Mouse (Mus musculus): ENCODE measurements around the gene Gm42669. TPM values are rescaled to one million over a fixed set of nuclear protein-coding genes. Genes with fewer than 3 reads are reported as not detected.

Gene Gm42669
- polyA plus RNA-seq, 1 experiment from 2014 or later: 0.41 TPM

DNA sequence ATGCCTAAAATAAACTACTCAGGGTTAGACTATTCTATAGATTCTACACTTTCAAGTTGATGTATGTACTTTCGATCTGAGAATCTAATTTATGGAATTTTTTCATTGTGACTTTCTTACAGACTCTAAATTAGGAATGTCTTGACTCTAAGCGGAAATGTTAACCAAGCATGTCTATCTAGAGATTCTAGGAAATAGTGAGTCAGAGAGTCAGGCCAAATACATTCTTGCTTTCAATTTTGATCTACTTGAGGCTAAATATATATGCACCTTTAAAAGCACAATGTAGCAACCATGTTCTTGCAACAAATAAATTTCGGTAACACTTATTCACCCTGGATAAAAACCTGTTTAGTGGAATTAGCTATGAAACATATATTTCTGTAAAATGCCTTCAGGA is 21.4 kb downstream of the Gm42669 start:
- Histone ChIP-seq H3K4me2 (ENCODE audit: low read depth, low read length) (no peak overlapping the region), H3K27ac (replicated peaks; ENCODE audit: low read depth, low read length) (no peak overlapping the region), H3K9ac (replicated peaks; ENCODE audit: low read length) (no peak overlapping the region), H3K27me3 (ENCODE audit: control insufficient read depth, insufficient read depth, low read length) (no peaks in the 10 kb centered on the region), H3K36me3 (replicated peaks; ENCODE audit: control insufficient read depth, insufficient read depth, low read depth, low read length) (no peaks in the 10 kb centered on the region), H3K9me3 (replicated peaks; ENCODE audit: control insufficient read depth, low read length) (no peaks in the 10 kb centered on the region), H3K4me3 (ENCODE audit: low read depth, low read length) (no peak overlapping the region), H3K4me1 (ENCODE audit: control insufficient read depth, insufficient read depth, low read length) (no peaks in the 10 kb centered on the region)
- WGBS: 94% methylated on average over 3 of the region's 3 CpGs
- ATAC-seq (replicated peaks; ENCODE audit: insufficient number of reproducible peaks, low FRiP score, low TSS enrichment, low read depth) (no peak), DNase-seq (ENCODE audit: low spot score) (no peak)

DNA sequence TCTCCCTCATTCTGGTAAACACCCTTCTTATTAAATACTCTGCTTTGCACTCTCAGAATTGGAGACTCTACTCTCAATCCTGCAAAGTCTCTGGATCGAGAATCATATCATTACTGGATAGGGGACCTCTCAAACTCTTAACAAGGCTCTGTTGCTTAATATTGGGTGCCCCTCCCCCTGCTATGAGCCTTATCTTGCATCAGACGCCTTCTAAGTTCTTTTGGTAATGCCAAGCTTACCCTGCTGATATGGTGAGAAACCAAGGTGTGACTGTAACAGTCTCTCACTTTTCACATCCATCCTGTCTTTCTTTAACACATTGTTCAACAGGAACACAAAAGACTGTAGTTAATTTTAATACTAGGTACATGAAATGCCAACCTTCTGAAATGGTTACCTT is 26.2 kb downstream of the Gm42669 start:
- WGBS: 73% methylated on average over 2 of the region's 2 CpGs
- Histone ChIP-seq H3K27ac (replicated peaks; ENCODE audit: low read depth, low read length) (no peak overlapping the region), H3K27me3 (ENCODE audit: control insufficient read depth, insufficient read depth, low read length) (no peaks in the 10 kb centered on the region), H3K4me3 (ENCODE audit: low read depth, low read length) (no peak overlapping the region), H3K4me1 (ENCODE audit: control insufficient read depth, insufficient read depth, low read length) (no peaks in the 10 kb centered on the region), H3K9me3 (replicated peaks; ENCODE audit: control insufficient read depth, low read length) (no peaks in the 10 kb centered on the region), H3K4me2 (ENCODE audit: low read depth, low read length) (no peak overlapping the region), H3K9ac (replicated peaks; ENCODE audit: low read length) (no peak overlapping the region), H3K36me3 (replicated peaks; ENCODE audit: control insufficient read depth, insufficient read depth, low read depth, low read length) (no peaks in the 10 kb centered on the region)
- DNase-seq (ENCODE audit: low spot score) (no peak), ATAC-seq (replicated peaks; ENCODE audit: insufficient number of reproducible peaks, low FRiP score, low TSS enrichment, low read depth) (no peak)

DNA sequence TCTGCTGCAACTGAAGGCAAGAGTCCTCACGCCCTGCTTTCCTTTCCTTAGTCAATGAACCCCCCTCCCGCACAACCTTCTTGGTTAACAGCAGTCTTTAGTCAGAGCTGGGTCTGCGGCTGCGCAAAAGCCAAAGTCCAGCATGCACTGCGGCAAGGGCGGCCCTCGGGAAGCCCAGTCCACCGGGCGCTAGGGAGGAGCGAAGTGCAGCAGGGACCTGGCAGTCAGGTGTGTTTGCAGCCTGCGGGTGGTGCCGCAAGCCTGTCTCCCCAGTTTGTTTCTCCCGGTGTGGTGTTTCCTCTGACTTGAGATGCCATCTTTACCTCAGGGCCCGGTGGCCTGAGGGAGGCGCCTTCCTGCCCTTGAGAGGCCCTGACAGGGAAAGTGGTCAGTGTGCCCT is 27.2 kb downstream of the Gm42669 start, which contains the start of gene 1700028K03Rik:
1700028K03Rik (plus strand) TSS at position 129 of the 400 bp plus-strand sequence.
- DNase-seq (ENCODE audit: low spot score) (no peak), ATAC-seq (replicated peaks; ENCODE audit: insufficient number of reproducible peaks, low FRiP score, low TSS enrichment, low read depth) (no peak)
- WGBS: 64% methylated on average over 15 of the region's 15 CpGs
- no peaks in the 10 kb centered on the region for H3K27me3 ChIP-seq (ENCODE audit: control insufficient read depth, insufficient read depth, low read length)
- H3K4me3 ChIP-seq (ENCODE audit: low read depth, low read length): no peak within 1 kb of the TSS
- no peaks in the 10 kb centered on the region for H3K4me1 ChIP-seq (ENCODE audit: control insufficient read depth, insufficient read depth, low read length)
- H3K36me3 ChIP-seq (replicated peaks; ENCODE audit: control insufficient read depth, insufficient read depth, low read depth, low read length): no peaks in the 10 kb centered on the region
- H3K9ac ChIP-seq (replicated peaks; ENCODE audit: low read length): no peak within 1 kb of the TSS
- H3K9me3 ChIP-seq (replicated peaks; ENCODE audit: control insufficient read depth, low read length): no peaks in the 10 kb centered on the region
- H3K4me2 ChIP-seq (ENCODE audit: low read depth, low read length): no peak within 1 kb of the TSS; the same call in 1 of the 2 replicates
- no peak within 1 kb of the TSS for H3K27ac ChIP-seq (replicated peaks; ENCODE audit: low read depth, low read length)

DNA sequence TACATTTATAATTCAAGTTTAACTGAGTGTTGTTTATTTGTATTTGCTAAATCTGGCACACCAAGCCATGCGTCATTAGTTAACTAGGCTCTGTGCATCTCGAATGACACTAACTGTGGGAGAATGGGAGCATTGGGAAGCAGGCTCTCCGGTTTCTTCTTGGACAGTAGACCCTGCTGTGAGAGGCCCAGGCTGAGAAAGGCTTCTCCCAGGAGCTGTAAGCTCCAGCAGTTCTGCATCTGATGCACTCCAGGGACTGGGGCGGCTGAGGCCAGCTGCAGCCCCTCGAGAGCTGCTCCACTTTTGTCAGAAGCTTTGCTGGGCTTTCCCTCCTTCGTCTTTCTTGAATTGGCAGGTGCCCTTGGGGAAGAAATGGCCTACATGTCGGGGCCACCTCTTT is 34.3 kb downstream of the Gm42669 start:
- Histone ChIP-seq H3K9ac (replicated peaks; ENCODE audit: low read length) (no peak overlapping the region), H3K27ac (replicated peaks; ENCODE audit: low read depth, low read length) (no peak overlapping the region), H3K4me1 (ENCODE audit: control insufficient read depth, insufficient read depth, low read length) (no peaks in the 10 kb centered on the region), H3K9me3 (replicated peaks; ENCODE audit: control insufficient read depth, low read length) (no peaks in the 10 kb centered on the region), H3K4me3 (ENCODE audit: low read depth, low read length) (no peak overlapping the region), H3K27me3 (ENCODE audit: control insufficient read depth, insufficient read depth, low read length) (no peaks in the 10 kb centered on the region), H3K4me2 (ENCODE audit: low read depth, low read length) (no peak overlapping the region), H3K36me3 (replicated peaks; ENCODE audit: control insufficient read depth, insufficient read depth, low read depth, low read length) (no peaks in the 10 kb centered on the region)
- DNase-seq (ENCODE audit: low spot score) (no peak), ATAC-seq (replicated peaks; ENCODE audit: insufficient number of reproducible peaks, low FRiP score, low TSS enrichment, low read depth) (no peak)
- 25% methylated on average over 7 of the region's 7 CpGs for WGBS

DNA sequence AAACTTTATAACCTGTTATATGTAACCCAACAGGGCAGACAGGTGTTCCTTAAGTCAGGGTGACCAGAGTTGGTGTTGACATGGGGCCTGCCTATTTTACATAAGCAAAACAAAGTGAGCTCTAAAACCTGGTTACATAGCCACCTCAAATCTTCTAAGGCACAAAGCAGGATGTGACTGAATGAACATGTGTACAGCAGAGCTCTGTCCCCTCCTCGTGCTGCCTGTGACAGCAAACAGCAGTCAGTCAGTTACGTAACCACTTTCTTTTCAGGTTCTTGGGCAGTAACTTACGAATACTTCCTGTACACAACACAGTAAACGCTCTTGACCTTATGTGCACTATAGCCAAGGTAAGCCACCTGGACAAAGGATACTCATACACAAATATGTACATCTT is 38.5 kb downstream of the Gm42669 start:
- DNase-seq (ENCODE audit: low spot score) (no peak), ATAC-seq (replicated peaks; ENCODE audit: insufficient number of reproducible peaks, low FRiP score, low TSS enrichment, low read depth) (no peak)
- Histone ChIP-seq H3K4me1 (ENCODE audit: control insufficient read depth, insufficient read depth, low read length) (no peaks in the 10 kb centered on the region), H3K4me3 (ENCODE audit: low read depth, low read length) (no peak overlapping the region), H3K27ac (replicated peaks; ENCODE audit: low read depth, low read length) (no peak overlapping the region), H3K4me2 (ENCODE audit: low read depth, low read length) (no peak overlapping the region), H3K36me3 (replicated peaks; ENCODE audit: control insufficient read depth, insufficient read depth, low read depth, low read length) (no peaks in the 10 kb centered on the region), H3K9me3 (replicated peaks; ENCODE audit: control insufficient read depth, low read length) (no peaks in the 10 kb centered on the region), H3K27me3 (ENCODE audit: control insufficient read depth, insufficient read depth, low read length) (no peaks in the 10 kb centered on the region), H3K9ac (replicated peaks; ENCODE audit: low read length) (no peak overlapping the region)
- WGBS: 89% methylated on average over 4 of the region's 4 CpGs

DNA sequence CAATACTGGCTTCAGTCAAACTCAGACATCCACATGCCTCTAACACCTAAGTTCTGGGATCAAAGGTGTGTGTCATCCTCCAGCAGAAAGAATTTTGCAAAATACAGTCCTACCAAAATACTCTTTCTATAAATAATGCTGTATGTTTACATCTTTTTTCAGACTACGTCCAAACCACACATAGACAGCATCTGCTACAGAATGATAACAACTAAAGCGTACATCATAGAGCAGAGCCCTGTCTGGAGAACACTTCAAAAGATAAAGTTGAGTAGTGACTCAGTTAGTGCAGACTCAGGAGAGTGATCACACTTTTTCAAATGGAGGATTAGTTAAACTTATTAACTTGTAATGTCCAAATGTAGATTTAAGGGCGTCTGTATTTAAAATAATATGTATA is 40.5 kb downstream of the Gm42669 start:
- 88% methylated on average over 3 of the region's 3 CpGs for WGBS
- Histone ChIP-seq H3K4me2 (ENCODE audit: low read depth, low read length) (no peak overlapping the region), H3K36me3 (replicated peaks; ENCODE audit: control insufficient read depth, insufficient read depth, low read depth, low read length) (no peaks in the 10 kb centered on the region), H3K27me3 (ENCODE audit: control insufficient read depth, insufficient read depth, low read length) (no peaks in the 10 kb centered on the region), H3K9ac (replicated peaks; ENCODE audit: low read length) (no peak overlapping the region), H3K9me3 (replicated peaks; ENCODE audit: control insufficient read depth, low read length) (no peaks in the 10 kb centered on the region), H3K4me1 (ENCODE audit: control insufficient read depth, insufficient read depth, low read length) (no peaks in the 10 kb centered on the region), H3K4me3 (ENCODE audit: low read depth, low read length) (no peak overlapping the region), H3K27ac (replicated peaks; ENCODE audit: low read depth, low read length) (no peak overlapping the region)
- no peak for DNase-seq (ENCODE audit: low spot score)
- ATAC-seq (replicated peaks; ENCODE audit: insufficient number of reproducible peaks, low FRiP score, low TSS enrichment, low read depth): no peak

DNA sequence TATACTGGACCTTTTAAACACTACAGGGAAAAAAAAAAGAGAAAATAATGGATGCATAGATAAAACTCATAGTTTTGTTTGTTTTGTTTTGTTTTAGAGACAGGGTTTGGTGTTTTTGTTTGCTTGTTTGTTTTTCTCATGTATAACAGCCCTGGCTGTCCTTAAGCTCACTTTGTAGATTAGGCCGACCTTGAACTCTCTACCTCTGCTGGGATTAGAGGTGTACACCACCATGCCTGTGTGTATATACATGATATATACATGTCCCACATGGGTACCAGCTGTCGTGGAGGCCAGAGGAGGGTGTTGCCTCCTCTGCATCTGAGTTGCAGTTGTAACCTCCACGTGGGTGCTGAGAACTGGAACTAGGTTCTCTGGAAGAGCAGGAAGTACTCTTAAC is 41.0 kb downstream of the Gm42669 start:
- H3K27ac ChIP-seq (replicated peaks; ENCODE audit: low read depth, low read length): no peak overlapping the region
- no peak overlapping the region for H3K9ac ChIP-seq (replicated peaks; ENCODE audit: low read length)
- no peaks in the 10 kb centered on the region for H3K27me3 ChIP-seq (ENCODE audit: control insufficient read depth, insufficient read depth, low read length)
- no peaks in the 10 kb centered on the region for H3K9me3 ChIP-seq (replicated peaks; ENCODE audit: control insufficient read depth, low read length)
- DNase-seq (ENCODE audit: low spot score) (no peak), ATAC-seq (replicated peaks; ENCODE audit: insufficient number of reproducible peaks, low FRiP score, low TSS enrichment, low read depth) (no peak)
- no peaks in the 10 kb centered on the region for H3K36me3 ChIP-seq (replicated peaks; ENCODE audit: control insufficient read depth, insufficient read depth, low read depth, low read length)
- H3K4me1 ChIP-seq (ENCODE audit: control insufficient read depth, insufficient read depth, low read length): no peaks in the 10 kb centered on the region
- WGBS: 92% methylated on average over 3 of the region's 3 CpGs
- H3K4me3 ChIP-seq (ENCODE audit: low read depth, low read length): no peak overlapping the region
- no peak overlapping the region for H3K4me2 ChIP-seq (ENCODE audit: low read depth, low read length)

DNA sequence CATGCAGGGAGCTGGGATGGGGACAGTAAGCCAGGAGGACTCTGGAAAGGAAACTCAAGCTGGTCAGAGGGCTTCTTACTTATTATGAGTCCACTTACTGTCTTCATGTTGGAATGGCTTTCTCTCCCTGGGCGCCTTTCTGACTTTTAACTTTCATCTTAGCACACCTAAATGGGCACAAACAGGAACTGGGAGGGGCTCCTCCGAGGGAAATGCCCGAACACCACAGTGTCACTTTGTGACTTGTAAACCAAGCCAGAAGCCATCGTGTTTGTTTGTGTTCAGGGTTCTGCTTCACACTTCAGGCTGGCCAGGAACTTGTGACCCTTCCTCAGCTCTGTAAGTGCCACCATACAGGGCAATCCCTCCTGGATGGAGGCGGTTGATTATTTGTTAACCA is 46.9 kb downstream of the Gm42669 start:
- DNase-seq (ENCODE audit: low spot score) (no peak), ATAC-seq (replicated peaks; ENCODE audit: insufficient number of reproducible peaks, low FRiP score, low TSS enrichment, low read depth) (no peak)
- H3K4me2 ChIP-seq (ENCODE audit: low read depth, low read length): no peak overlapping the region
- WGBS: 86% methylated on average over 5 of the region's 5 CpGs
- no peaks in the 10 kb centered on the region for H3K4me1 ChIP-seq (ENCODE audit: control insufficient read depth, insufficient read depth, low read length)
- H3K9ac ChIP-seq (replicated peaks; ENCODE audit: low read length): no peak overlapping the region
- no peaks in the 10 kb centered on the region for H3K27me3 ChIP-seq (ENCODE audit: control insufficient read depth, insufficient read depth, low read length)
- no peaks in the 10 kb centered on the region for H3K36me3 ChIP-seq (replicated peaks; ENCODE audit: control insufficient read depth, insufficient read depth, low read depth, low read length)
- H3K9me3 ChIP-seq (replicated peaks; ENCODE audit: control insufficient read depth, low read length): no peaks in the 10 kb centered on the region
- H3K27ac ChIP-seq (replicated peaks; ENCODE audit: low read depth, low read length): no peak overlapping the region
- H3K4me3 ChIP-seq (ENCODE audit: low read depth, low read length): no peak overlapping the region

Measured in embryonic facial prominence, embryonic 11.5 days (tissue).